Mouse (Mus musculus): ENCODE data around the gene Hnf4a.

- TF ChIP-seq CTCF (conservative IDR thresholded peaks at IDR 0.05; ENCODE audit: insufficient read depth, insufficient read length, low read depth, low read length) (no peak), POLR2A (IDR thresholded peaks at IDR 0.05; ENCODE audit: low read depth, low read length) (no peak)
Observed at GRCm38 (mm10) chr2:163575248-163575647, 68.6 kb downstream of the Hnf4a start.

All from kidney, adult 2 months (tissue).